Mouse (Mus musculus) embryo, embryonic 9.5 days (tissue): ENCODE measurements around the gene Rpl10-ps3.

Experiments used
- DNase-seq: peaks from one replicate; pipeline ENCODE4 v3.0.0-alpha.2; 2017; ENCODE audit errors: extremely low spot score

The Rpl10-ps3 gene

DNA sequence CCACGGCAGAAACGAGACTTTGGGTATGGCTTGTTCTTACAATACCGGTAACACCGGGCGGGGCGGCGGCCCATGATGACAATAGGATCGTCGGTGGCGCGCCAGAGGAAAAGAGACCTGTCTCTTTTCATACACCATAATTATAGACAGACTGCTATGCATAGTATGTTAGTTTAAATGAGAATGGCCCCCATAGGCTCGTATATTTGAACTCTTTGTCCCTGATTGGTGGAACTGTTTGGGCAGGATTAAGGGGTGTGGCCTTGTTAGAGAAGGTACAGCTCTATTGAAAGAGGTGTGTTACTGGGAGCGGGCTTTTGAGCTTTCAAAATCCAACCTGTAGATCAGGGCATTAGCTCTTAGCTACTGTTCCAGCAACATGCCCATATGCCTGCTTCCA, at the start of gene Rpl10-ps3:
Gene Rpl10-ps3, minus strand, starts transcription at position 101 of the 400 bp plus-strand sequence.
- no peak for DNase-seq

DNA sequence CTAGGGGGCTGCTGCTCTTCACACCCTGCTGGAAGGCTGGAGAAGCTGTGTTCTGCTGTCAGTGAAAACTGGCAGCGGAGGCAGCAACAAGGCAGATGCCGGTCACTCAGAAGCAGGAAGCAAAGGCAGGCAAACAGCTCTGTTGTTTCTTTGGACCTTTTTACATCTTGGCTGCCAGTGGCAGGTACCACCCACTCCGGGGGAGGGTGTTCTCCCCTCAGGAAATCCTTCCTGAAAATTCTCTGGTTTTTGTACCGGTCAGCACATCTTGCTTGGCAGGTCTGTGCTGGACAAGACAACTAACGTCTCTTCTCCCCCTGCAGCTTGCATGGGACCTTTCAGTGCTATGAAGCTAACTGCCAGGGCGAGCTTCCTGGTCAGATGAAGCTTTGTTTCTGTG, 30.8 kb upstream of the Rpl10-ps3 start:
- no peak for DNase-seq

DNA sequence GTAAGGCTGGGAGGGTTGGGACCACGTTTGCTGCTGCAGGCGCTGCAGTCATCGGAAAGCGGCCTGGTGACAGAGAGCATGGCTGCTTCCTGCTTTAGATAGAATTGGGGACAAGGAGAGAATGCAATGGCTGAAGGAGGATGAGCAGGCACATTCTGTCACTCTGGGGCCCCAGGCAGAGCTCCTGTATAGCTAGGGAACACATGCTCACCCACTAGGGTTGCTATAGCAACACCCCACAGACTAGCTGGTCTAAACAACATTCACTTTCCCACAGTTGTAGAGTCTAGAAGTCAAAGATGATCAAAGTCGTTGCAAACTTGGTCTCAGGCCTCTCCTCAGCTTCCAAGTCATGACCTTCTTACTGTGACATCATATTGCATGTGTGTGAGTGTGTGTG, 29.9 kb upstream of the Rpl10-ps3 start:
- no peak for DNase-seq

DNA sequence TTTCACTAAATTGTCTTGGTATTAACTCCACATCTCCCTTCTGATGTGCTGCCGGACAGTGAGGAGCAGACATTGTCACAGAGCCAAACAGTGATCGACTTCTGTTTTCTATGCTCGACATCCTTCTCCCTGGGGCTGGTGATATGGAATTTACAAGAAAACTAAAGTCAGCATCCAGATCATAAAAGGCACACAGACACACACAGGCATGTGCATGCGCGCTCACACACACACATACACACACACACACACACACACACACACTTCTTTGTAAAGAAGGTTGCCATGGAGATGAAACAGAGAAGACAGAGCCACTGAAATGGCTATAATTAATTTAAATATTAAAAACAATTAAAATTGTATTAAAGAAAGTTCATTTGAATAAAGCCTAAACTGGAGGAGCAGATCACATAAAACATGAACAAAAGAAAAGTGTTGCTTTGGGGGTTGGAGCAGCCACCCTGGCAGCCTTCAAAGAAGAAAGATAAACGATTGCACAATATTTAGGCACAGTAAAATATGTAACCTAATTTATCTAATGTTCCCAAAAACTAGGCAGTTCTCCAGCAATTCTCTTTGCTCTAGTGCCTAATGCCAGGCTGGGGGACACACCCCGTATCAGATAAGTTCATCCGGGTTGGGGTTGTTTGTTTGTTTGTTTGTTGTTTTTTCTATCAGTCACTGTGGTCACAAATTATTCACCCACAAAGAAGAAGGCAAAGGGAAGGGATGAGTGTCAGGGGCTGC, 24.0 kb upstream of the Rpl10-ps3 start:
- DNase-seq, result no peak

DNA sequence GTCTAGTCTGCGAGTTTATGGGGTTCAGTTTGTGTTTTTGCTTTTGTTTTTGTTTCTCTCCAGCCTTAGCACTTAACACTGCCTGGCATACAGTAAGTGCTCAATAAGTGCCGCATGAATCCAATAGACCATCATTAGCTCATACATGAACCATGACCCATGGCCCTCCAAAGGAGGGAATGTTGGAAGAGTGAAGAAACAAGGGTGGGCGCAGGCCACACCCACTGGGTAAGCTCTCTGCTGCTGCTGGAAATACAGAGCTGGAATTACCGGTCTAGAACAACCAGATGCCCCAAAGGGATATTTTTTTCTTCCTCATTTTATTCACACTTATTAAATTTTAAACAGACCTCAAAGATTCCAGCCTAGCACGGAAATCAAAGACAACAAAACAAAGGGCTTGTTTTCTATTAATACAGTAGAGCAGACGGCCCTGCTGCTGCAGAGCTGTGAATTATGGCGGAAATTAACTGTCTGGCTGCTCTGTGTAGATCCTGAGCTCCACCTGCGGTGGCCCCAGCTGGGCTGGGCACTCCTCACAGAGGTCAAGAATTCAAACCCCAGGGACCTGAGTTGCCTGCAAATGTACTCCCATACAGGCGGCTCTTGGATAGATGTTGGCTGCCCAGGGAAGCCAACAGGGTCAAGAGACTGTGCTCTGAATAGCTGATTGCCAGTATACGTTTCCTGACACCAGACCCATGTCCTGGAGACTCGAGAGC, 20.5 kb upstream of the Rpl10-ps3 start:
- DNase-seq, result no peak

DNA sequence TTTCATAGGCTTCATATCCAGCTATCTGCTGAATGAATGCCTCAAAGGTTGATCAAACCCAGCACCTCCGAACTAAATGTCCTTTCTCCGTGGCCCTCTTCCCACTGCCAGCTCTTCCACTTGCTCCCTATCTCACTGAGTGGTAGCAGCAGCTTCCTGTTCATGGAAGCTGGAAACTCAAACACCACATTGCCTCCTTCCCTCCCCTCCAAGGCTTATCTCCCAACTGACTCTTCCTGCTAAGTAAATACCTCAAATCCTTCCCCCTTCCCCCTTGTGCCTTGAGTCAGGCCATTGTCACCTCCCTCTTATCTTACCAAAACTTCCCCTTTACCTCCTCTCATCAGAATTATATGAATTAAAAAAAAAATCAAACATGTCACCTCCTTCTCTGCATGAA, 19.2 kb upstream of the Rpl10-ps3 start:
- no peak for DNase-seq

DNA sequence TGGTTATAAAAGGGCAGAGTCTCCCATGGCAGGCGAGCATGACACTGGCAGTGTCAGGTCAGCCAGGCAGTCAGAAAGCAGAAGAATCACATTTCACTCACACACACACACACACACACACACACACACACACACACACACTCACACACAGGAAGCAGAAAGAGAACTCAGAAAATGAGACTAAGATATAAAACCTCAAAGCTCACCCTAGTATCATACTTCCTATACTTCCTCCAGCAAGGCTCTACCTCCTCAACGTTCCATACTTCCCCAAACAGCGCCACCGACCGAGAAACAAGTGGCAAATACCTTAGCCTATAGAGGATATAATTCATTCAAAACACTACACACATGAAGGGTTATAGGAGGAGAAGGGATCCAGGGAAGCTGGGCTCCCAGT, 18.5 kb upstream of the Rpl10-ps3 start:
- DNase-seq, result no peak

DNA sequence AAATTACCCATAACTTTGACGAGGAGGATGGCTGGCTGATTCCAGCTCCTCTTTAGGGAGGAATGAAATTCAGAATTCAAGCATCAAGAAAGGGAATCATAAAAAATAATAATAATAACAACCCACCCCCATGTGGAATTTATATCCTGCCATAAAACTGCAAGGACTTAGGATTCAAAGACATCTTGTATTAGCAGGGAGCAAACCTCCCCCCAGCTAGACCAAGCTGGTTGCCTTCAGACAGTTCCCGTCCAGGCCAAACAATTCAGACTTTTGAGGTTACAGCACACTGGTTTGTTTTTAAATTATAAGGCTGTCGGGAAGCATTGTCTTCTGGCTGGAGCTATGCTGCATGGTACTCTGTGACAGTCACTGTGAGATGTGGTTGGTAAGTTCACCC, 17.8 kb upstream of the Rpl10-ps3 start:
- DNase-seq, result no peak

DNA sequence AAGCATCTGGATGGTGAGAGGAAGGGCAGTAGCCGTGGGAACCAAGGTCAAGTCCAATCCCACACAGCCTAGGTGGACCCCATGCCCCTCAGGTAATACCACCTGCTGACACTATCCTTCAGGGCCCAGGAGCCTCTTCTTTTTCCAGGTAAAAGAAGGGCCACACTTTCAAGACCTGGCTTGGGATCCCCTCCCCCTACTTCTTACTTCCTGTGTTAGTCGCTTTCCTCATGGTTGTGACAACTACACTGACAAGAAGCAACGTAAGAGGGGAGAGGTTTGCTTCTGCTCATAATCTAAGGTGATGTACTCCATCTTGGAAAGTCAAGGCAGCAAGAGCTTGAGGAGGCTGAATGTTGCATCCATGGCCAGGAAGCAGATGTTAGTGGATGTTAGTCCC, 15.6 kb upstream of the Rpl10-ps3 start:
- DNase-seq, result no peak

DNA sequence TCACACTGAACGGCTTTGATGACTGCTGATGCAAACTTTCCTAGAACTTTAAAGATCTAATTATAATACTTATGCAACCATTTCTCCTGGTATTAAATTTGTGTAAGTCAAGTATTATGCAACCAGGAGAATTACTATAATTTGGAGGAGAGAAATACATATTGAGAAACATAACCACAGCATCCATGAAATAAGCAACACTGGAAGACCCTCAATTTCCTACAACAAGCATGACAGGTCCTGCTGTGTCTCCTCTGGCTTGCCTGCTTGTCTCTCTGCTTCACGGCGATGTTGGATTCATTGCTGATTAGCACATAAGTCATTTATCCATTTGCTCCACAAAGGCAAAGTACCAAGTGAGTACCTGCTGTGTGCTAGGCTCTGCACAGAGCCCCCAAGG, 12.6 kb upstream of the Rpl10-ps3 start:
- no peak for DNase-seq

DNA sequence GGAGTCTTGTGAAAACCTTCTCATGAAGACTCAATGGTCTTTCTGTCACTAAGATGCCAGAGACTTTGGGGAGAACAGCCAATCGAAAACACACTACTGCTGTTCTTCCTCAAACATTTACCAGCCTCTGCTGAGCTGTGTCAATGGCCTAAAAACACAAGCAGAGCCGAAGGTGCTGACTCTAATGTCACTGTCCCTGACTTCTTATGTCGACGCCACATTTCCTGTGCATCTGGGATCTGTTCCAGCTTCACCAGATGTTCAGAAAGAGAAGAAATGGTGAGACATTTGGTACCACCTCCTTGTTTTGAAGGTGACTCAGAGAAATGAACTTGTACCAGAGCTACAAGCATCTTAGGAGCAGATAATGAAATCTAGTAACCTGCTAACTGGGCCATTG, 7.0 kb upstream of the Rpl10-ps3 start:
- no peak for DNase-seq

DNA sequence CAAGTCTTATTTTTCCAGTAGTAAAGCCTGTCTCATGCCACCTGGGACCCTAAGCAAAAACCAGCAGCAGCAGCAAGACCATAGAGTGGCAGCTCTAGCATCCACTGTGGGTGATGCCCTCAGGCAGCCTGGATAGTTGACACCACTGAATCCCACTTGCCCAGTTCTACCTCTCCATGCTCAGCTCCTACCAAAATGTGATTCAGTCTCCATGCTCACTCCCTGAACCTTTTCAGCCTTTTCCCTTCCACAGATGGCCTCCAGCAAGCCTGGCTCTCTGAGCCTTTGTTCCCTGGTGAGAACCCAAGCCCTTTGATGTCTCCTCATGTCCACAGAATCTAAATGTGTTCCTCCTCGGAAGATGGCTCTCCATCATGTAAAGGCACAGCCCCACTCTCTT, 5.8 kb upstream of the Rpl10-ps3 start:
- DNase-seq, result no peak

DNA sequence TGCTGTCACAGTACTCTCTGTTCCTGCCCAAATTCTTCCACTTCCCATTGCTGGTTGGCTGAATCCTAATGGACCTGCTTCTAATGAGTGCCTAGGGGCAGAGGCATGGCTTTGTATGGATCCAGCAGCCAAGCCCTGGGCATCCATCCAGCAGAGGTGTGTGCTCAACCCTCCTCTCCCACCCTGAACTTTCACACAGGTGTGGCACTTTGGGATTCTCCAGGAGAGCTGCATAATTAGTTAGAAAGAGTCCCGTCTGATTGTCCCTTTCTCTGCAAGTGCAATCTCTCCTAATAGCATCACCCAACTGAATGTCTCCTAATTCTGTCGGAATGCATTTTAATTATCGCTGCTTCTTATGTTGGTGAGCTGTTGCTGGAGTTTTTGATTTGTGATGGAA, 4.4 kb upstream of the Rpl10-ps3 start:
- DNase-seq, result no peak

DNA sequence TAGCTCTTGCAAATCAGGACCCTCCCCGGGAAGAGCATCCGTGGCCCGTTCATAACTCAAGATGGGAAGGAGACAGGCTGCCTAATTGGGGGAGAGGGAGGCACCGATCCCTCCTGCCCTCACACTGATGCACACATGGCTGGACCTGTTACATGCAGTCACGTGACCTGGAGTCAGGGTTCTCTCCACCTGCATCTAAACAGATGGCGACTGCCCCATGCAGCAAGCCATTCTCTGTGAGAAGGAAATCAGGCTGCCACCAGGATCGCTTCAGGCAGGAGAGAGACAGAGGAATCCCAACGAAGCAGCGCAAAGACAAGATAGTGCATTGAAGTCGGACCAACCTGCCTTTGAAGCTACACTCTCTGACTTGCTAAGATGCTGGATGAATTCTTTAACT, 3.5 kb upstream of the Rpl10-ps3 start:
- no peak for DNase-seq

DNA sequence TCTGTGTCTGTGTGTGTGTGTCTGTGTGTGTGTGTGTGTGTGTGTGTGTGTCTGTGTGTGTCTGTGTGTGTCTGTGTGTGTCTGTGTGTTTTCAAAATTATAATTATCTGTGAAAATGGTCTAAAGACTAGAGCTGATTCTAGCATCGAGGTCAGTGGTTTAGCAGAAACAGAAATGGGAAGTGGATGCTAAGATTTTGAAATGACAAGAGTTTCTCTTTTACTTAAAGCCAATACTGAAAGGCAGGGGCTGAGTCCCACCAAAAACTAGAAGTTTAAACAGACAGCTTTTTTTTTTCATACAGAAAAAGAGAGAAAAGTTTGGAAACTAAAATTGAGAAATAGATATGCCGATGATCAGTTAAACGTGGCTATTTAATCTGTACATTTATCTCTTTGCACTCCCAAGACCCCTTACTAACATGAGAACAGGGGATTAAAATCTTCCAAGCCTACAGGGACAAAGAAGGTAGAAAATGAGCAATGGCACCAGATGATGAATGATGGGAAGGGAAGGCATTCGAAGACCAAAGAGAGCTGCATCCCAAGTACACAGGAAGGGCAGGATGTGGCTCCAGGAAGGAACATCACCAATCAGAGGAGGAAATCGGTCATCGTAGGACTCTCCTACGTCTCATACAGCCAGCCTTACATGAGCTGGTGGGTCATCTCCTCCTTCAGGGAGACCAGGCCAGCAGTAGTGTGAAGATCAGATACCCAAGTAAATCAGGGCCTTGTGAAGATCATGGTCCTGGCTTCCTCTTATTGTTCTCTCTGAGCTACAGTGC, 9.0 kb downstream of the Rpl10-ps3 start:
- no peak for DNase-seq

DNA sequence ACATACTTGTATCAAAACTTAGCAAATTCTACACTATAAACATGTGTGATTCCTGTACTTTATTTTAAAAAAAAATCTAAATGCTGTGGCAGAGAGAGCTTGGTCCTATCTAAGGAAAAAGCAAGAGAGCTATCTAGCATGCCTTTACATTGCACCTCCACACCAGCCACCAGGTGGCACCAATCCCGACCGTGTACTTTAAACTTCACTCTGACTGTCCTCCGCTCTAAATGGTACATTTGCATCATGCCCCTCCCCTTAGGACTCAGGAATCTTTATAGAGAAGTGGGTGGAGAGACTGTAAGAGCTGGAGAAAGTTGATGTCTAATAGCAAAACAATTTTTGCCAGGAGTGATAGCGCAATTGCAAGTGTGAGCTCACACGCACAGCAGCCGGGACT, 11.4 kb downstream of the Rpl10-ps3 start:
- peak; percentile 48 for DNase-seq

DNA sequence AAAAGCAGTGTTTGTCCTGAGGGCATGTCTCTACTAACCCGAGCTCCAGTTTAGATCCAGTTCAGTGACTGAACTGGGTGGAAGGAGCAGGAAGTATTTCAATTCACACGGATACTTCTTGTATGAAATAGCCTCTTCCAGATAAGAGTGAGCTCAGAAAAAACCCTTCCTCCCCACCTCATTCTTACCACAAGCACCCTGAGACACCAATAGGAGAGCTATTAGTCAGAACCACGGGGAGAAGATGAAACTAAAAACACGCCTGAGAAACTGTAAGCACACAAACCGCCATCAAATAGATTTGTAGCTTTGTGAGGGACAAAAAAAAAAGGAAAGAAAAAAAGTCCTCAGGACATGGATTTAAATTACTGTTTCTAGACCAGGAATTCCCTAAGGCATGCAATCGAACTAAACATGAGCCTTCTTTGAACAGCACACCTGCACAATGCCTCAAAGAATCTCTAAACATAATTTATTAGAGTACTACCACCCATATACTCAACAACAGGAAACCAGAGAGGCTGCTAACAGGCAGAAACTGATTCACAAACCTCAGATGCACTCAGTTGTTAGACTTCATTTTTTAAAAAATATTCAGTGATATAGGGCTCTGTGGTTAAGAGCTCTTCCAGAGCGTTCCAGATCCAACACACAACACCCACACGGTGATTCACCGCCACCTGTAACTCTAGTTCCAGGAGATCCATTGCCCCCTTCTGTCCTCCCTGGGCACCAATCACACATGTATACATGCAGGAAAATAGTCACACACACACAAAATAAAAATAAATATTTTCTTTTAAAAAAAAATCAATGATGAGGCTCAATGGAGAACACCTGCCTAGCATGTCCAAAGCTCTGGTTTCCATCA, 20.2 kb downstream of the Rpl10-ps3 start:
- no peak for DNase-seq

DNA sequence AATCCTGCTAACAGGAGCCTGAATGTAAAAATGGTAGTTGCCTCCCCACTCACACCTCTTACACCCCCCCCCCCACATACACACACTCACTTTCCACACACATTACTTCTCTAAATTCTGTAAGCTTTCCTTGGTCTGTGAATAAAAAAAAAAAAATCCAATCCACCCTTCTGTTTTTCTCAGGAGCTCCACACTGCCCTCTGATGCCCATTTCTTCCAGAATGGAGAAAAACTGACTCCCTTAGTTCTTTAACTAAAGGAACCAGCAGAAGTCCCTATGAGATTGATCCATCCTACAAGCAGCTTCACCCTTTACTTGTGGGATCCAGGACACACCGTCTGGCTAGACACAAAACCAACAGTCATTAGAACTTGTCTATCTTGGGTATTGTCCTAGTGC, 24.0 kb downstream of the Rpl10-ps3 start:
- DNase-seq, result no peak

DNA sequence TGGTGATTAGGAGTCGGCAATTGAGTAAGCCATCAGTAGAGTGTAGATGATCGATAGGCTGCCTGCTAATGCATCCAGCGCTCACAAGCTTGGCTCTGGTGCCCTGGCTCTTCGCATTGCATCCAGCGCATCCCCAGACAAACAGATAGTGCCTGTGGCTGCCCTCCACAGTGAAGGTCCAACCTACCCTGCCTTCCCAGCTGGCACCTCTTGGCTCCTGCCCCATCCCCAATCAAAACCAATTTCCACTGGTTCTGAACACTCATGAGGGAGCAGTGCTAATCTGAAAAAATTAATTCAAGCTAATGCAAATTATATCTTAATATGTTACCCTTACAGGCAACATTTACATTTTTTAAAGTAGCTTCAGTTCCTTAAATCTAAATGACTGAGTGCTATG, 25.3 kb downstream of the Rpl10-ps3 start:
- DNase-seq, result no peak

DNA sequence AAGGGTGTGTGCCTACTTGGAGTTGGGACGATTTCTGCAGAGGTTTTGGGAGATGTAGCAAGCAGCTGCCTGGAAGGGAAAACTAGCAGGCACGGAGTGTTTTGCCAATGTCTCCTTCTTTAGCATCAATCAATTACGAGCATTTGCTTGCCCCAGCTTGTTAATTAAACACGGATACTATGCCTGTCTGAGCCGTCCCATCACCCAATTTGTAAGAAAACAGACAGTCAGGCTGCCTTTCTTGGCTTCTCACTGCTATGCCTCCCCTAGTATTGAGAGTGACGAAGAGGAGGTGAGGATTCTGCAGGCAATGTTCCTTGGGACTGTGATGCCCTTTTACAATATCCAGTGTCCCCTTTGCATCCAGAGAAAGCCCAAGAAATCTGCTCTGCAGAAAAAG, 27.5 kb downstream of the Rpl10-ps3 start:
- DNase-seq, result no peak

DNA sequence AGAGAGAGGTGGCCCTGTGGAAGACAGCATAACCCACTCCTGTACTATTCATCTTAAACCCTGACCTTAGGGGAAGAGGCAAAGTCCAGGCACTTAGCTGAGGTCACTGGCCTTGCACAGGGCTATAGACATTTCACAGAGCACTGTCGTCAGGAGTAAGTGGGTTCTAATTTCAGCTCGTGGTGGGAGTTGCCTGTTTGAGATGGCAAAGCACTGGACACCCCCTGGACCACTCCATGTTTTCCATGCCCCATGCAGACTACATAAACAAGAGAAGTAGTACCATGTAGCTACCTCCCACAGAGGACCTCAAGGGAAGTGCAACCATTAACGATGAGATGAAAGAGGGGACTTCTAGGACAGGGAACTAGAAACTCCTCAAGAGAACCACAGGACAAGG, 29.1 kb downstream of the Rpl10-ps3 start:
- no peak for DNase-seq

DNA sequence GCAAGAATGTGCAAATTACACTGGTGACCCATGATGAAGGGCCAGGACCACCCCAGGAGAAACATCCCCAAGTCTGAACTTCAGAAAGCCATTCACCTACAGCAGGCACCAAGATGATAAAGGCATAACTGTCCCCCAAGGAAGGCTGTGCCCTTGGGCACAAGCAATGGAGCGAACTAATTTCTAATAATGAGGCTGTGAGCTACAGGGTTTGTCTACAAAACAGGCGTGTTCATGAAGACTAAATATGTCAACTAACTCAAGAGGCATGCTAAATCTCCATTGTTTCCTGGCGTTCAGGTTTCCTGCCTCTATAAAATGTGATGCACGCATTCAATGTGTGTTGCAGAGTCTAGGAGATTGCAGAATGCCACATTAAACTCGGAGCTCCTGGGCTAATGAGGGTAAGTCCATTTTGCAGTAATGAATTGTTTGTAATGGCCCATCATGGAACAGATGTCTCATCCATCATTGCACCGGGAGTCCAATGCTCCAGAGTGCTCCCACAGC, 33.7 kb downstream of the Rpl10-ps3 start:
- DNase-seq, result no peak
